Mouse (Mus musculus): Measurements from ENCODE around the gene Gm37240.

Gm37240 gene

DNA sequence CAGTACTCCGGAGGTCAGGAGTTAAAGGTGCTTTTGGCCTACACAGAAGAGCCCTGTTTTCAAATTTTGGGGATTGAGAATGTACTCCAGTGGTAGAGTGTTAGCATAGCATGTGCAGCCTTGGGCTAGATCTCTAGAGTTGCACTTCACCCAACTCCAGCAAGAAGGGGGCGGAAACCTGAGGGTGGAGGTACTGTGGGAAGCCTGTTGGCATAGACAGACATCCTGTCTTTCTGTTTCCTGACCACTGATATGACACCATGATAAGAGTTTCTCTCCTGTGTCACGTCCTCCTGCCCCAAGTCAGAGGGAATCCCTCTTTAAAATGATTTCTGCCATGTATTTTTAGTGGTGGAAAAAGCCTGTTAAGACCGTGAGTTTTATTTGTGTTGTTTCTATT, 1038.5 kb downstream of the Gm37240 start:
- no peak for DNase-seq

DNA sequence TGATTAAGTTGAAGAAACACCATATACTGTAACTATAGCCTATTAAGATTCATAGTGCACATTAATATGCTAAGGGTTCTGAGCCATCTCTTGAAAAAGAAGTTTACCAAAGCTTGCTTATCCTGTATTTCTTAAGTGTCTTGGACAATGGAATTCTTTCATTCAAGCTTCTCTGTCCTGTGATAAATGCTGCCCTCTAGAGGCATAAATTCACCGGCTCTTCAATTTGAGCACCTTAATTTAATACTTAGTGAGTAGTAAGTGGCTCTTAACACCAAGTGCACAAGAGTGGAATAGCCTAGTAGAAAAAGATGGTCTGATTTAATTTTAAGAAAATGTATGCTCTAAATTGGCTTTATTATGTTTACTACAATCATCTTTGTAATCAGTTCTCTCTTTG, 1043.7 kb downstream of the Gm37240 start:
- DNase-seq, result no peak

DNA sequence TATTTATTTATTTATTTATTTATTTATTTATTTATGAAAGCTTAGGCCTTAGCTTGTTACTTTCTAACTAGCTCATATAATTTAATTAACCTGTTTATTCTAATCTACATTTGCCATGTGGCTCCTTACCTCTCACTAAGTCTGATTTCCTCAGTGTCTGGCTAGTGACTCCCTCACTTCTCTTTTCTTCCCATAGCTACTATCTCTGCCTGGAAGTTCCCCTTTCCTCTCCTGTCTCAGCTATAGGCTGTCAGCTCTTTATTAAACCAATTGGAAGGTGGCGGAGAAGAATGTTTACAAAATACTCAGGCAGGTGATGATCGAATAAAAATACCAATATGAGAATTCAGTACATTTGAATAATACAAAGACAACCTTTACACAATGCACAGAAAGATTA, 1044.5 kb downstream of the Gm37240 start:
- no peak for DNase-seq

DNA sequence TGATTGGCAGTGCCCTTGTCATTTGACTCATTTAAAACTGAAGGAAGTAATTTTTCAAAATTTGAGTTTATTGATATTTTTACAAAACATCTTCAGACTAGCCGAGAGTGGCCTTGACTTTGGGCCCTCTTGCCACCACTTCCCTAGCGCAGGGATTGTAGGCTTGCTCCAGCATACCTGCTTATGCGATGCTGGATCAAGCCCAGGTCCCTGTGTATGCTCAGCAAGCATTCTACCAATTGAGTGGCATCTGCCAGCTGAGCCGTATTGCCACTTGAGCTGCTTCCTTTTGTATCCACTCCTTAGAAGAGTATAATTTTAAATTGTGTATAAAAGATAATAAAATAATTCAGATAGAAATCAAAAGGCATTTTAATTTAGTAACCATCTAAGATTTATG, 1046.0 kb downstream of the Gm37240 start:
- DNase-seq, result no peak

DNA sequence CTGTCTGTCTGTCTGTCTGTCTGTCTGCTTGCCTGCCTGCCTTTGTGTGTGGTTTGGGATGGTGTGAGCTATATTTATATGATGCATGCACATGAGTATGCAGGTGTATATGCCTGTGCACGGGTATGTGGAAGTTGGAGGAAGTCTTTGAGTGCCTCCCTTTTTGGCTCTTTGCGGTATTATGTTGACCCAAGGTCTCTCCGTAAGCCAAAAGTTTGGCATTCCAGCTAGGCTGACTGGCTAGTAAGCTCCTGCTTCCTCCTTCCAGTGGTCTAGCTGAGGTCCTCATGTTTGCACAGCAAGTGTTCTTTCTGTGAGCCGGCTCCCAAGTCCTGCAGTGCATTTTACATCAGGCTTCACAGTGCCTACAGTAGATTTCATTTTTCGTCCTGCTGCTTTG, 1047.8 kb downstream of the Gm37240 start:
- no peak for DNase-seq

DNA sequence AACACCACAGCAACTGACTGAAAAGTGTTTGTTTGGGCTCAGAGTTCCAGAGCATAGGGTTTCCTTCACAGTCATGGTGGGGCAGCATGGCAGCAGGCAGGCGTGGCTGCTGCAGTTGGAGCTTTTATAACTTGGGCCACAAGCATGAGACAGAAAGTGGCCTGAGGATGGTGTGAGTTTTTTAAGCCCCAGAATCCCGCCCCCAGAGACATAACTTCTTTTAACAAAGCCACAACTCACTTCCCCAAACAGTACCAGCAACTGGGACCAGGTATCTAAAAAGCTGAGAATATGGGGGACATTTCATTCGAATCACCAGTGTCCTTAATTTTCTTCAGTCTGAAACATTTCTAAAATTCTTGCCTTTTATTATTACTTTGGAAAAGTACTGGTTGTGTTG, 1049.3 kb downstream of the Gm37240 start:
- DNase-seq, result no peak

DNA sequence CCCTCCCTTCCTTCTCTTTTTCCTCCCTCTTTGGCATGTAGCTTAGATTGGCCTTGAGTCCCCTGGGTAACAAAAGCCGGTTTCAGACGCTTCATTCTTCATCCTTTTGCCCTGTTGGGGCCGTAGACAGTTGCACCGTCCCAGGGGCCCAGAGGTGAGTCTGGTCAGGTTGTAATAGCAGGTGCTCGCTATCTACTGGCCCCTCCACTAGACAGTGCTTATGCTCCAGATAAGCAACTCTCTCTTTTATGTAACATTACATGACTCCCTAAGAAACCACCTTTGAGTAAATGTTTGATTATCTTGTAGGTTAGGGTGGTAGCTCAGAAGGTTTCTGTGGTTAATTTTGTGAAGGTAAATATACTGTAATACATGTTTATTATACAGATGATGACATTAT, 1051.3 kb downstream of the Gm37240 start:
- no peak for DNase-seq

DNA sequence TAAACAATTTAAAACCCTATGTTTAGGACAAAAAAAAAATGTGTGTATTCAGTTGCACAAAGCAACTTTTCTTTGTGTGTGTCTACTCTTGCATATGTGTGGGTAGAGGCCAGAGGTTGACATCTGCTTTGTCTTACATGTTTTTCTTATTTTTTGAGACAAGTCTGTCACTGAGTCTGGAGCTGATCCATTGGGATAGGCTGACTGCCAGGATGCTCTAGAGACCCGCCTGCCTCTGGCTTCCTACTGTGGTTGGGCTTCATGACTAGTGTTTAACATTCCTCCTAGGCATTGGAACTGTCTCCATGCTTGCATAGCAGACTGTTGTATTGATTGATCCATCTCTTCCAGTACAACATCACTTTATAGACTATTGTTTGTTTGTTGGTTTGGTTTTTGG, 1058.0 kb downstream of the Gm37240 start:
- no peak for DNase-seq

DNA sequence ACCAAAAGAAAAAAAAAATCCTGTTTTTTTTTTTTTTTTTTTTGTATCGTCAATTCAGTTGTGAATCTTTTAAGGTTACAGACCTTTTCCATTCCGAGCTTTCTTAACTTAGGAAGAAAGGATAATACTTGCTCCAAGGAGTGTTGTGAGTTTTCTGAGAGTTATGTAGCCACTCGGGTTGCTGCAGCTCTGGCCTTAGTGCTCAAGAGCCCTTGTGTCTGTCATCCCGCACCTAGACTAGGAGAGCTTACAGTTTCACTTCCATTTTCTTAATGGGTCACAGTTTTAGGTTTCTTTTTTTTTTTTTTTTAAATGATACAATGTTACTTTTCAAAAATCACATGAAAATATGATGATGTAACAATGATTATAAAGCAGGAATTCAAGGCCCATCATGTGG, 1059.7 kb downstream of the Gm37240 start:
- no peak for DNase-seq

DNA sequence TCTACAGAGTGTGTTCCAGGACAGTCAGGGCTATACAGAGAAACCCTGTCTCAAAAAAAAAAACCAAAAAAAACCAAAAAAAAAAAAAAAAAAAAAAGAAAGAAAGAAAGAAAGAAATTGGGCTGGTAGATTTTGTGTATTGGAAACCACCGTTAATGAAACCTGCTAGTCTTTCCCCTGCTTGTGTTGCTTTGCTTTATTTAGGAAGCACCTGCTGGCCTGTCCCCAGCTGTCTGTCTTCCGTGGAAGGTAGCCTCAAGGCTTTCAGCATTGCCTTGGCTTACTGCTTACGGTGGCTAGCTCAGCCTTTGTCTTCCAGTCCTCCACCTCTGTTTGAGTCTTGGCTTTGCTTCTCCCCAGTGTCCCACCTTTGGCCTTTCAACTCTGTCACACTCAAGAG, 1060.4 kb downstream of the Gm37240 start:
- no peak for DNase-seq

DNA sequence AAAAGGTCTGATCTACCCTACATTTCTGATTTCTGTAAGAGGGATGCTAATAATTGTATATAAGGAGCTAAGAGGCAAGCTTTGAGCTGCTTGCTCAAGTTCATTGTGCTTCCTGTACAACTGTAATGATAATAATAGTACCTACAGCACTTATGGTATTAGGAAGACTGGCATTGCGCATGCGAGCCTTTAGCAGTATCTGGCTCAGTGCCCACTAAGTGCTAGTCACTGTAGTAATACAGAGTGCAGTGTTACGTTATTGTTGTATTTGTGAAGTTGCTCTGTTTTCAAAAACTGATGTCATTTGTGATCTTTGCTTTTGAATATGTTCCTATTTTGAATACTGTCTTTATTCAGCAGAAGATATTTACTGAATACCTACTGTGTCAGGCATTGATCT, 1060.9 kb downstream of the Gm37240 start:
- no peak for DNase-seq

DNA sequence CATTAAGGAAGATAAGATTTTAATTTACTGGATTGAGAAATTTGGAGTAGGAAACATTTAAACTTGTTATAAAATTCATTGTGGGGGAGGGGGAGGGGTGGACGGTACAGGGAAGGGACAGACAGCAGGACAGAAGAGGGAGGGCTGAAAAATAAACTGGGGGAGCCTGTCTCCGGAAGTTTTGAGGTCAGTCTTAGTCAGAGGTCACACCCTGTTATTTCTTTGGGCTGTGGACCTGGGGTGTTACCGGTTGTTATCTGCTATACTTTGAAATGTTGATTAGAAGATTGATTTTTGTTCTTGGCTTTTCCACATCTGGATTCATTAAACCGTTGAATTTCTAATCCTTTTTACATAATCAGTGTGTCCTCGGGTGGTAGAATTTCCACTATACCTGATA, 1061.3 kb downstream of the Gm37240 start:
- no peak for DNase-seq

DNA sequence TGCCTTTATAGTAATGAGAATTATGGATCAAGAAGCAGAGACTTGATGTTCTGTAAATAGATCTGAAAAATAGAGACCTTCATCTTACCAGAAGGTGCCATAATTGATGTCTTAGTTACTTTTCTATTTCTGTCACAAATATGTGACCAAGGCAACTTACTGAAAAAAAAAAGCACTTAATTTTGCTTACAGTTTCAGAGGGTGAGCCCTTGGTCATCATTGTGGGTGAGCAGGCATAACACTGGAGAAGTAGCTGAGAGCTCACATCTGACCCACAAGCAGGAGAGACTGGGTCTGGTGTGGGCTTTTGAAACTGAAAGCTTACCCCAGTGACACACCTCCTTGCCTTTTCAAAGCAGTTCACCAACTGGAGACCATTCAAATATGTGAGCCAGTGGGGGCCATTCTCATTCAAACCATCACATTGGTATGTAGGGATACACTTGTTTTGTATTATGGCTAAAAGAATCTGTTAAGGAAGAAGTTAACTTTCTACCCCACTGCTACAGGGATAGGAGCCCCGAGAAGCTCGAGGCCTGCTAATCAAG, 1066.6 kb downstream of the Gm37240 start:
- no peak for DNase-seq

DNA sequence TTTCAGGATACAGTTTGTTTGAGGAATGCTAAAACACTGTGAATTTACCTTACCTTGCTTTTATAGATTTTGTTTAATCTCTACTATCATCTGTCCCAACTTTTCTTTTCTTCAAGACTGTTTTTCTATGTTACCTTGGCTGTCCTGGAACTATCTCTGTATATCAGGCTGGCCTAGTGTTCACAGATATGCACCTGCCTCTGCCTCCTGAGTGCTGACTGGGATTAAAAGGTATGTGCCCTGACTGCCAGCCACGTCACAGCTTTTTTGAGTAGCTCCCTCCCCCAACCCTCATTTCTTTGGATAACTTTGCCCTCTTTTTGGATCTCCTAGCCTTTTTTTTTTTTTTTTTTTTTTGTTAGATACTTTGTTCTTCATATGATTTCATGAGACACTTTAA, 1070.4 kb downstream of the Gm37240 start:
- DNase-seq, result no peak

DNA sequence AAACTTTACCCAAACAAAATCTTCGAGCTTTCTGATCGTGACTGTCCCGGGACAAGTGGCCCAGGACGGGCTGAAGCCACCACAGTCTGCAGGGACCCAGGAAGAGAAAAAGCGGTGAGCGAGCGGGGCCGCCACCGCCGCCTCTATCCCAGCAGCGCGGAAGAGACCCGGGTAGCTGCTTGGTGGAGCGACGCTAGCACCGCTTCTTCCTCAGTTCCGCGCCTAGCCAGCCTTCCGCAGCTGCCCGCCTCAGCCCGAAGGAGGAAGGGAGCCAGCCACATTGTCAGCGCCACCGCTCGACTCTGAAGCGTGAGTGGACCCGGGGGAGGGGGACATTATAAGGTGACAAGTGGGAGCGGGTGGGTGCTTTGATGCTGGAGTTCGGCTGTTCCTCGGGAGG, 1071.9 kb downstream of the Gm37240 start:
- DNase-seq, result peak; percentile 46

DNA sequence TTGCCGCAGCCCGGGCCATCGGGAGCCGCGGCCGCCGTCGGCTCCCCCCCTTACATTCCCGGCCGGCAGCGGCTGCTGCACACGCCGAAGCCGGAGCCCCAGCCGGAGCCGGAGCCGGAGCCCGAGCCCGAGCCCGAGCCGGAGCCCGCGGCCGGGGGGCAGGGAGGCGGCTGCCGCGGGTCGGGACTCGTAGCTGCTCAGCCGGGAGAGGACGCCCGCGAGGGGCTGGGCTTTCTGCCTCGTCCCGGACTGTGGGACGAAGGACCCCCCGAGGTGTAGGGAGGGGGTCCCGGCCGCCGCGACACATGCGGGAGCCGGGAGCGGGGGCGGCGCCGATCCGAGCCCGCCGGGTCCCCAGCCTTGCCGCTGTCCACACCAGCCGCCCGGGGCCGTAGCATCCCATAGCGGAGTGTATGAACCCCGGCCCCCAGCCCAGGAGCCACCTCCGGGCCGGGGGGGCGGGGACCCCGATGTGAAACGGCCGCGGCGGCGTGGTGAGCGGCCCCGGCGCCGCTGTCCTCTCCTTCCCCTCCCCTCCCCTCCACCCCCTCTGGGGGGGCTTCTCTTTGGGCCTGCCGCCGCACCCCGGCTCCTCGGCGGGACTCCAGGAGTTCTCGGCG, 1072.4 kb downstream of the Gm37240 start, which contains the start of gene Fbxw7:
Gene Fbxw7, plus strand, starts transcription at position 507 of the 620 bp plus-strand sequence.
- DNase-seq, result no peak

DNA sequence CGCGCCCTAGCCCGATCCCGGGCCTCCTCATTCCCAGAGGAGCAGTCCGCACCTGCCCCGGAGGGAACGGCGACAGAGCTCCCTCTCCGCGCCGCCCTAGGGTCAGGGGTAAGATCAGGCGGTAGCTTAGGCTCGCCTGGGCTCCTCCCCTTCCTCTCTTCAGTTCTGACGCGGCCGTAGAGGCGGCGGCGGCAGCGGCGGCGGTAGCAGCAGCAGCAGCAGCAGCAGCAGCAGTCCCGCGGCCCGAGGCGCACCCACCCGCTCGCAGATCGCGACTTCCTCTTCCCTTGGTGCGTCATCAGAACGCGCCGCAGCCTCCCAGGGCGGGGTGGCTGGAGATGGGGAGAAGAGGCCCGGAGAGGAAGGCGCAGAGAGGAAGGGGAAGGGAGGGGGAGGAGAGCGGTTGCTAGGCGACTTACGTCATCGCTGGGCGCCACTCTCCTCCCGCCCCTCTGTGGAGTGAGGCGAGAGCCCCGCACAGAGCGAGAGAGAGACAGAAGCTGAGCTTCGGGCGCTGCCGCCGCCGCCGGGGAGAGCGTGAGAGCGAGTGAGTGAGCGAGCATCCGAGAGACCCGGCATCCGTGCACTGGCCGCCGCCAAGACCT, 1073.1 kb downstream of the Gm37240 start:
- DNase-seq, result peak; percentile 100

DNA sequence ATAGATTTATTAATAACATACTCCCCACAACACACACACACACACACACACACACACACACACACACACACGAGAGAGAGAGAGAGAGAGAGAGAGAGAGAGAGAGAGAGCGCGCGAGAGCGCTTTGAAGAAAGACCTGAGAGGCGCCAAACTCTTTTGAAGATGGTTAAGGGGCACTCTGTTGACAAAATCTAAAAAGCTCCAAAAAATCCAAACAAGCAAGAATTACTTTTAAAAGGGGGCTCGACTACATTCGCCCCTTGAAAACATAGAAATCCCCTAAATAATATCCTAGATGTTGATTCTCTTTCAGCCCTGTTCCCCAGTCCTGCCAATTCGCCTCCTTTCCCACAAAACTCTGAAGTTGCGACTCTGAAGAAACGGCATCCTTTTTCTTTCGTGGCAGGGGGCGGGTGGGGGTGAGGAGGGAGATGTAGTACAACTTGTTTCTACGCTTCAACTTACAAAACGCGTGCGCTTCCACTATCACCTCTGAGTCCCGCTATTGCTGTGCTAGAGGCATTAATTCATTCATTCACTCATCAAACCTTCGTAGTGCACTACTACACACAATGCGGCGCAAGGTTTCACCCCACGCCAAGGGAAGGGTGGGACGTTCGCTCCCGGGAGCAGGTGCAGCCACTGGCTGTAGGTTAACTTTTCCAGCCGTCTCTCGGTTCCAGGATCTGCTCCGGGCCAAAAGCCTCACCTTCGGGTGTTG, 1073.7 kb downstream of the Gm37240 start:
- no peak for DNase-seq

DNA sequence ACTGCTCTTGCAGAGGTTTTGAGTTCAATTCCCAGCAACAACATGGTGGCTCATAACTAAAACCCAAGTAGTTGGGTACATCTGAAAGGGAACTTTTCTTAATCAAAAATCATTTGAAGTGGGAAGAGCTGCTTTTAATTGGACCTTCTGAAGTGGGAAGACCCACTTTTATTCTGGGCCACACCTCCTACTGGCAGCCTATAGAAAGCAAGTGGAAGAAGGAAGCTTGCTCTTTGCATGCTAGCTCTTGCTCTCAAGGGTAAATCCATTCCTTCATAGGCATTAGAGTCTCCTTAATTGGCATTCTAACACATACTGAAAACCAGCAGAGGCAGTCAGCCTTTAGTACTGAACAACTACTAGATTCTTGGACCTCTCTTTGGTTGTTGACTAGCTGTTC, 1076.5 kb downstream of the Gm37240 start:
- DNase-seq, result no peak

DNA sequence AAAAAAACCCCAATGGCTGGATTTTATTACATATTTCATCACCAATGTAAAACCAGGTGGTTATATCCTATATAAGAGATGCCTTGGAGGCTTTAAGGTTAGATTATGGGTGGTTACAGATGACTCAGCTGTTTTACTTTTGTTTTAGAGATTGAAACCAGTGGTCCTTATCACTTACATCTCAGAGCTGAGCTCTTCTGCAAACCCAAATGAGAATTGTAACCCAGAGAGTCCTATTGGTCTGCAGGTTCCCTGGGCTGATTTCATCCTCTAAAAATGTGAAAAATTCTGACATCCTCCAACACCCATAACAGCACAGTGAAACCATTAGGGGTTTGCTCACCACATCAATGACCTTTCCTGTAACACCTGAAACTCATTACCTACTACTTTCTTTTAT, 1078.4 kb downstream of the Gm37240 start:
- DNase-seq, result no peak

DNA sequence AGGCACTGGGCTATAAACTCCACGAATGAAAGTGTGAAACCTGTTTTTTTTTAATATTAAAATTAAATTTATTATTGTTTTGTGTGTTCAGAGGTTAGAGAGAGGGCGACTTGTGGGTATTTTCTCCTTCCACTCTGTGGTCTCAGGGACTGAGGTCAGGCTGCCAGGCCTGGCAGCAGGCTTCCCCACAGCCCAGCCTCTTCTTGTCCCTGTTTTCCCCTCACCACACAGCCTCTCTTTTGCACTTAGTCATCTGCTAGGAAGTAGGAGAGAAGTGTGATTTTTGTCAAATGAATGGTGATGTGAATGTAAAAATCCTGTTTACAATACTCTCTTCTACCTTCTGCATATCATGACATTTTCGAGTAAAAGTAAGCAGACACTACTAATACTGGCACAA, 1079.5 kb downstream of the Gm37240 start:
- no peak for DNase-seq

DNA sequence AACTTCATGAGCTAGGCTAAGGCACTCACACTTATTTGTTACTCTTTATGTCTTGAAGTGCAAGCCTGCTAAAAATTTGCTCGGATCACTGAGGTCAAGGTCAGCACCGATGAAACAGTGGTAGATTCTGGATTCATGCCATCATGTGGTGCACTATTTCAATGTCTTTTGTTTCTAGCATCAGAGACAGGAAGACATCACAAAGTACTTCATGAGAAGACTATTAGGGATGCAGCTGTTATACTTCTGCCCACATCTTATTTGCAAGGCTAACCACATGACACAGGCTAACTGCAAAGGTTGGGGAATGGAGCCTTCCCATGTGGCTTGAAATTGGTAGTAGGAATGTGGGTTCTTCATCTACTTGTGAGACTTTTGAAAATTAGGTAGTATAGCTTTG, 1081.1 kb downstream of the Gm37240 start:
- no peak for DNase-seq

DNA sequence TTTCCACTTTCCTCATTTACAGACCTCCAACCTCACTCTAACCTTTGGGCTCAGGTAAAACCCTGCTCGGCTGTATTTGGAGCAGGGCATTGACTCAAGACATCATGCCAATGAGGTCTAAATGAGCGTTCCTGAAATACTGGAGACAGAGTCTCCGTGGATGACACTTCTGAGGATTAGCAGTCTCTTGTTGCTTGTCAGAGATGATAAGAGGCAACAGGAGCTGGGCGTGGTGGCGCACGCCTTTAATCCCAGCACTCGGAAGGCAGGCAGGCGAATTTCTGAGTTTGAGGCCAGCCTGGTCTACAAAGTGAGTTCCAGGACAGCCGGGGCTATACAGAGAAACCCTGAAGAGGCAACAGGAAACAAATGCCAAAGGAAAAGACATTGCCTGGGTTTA, 1083.3 kb downstream of the Gm37240 start:
- no peak for DNase-seq

DNA sequence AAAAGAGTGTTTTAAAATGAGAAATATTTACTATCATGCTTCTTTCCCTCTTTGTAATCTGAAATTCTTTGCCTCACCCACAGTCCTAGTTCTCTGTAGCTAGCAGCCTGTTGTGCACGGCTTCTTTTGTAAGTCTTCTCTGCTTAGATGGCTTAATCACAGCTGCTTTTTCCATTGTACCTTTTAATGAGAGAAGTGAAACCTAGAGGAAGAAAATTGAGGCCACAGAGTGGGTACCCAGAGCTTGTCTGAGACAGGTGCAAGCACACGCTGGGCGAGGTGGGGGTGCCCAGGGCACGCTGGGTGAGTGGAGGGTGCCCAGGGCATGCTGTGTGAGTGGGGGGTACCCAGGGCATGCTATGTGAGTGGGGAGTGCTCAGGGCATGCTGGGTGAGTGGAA, 1099.4 kb downstream of the Gm37240 start:
- no peak for DNase-seq
